Mouse (Mus musculus): Measurements from ENCODE around the gene A030014E15Rik.

DNA sequence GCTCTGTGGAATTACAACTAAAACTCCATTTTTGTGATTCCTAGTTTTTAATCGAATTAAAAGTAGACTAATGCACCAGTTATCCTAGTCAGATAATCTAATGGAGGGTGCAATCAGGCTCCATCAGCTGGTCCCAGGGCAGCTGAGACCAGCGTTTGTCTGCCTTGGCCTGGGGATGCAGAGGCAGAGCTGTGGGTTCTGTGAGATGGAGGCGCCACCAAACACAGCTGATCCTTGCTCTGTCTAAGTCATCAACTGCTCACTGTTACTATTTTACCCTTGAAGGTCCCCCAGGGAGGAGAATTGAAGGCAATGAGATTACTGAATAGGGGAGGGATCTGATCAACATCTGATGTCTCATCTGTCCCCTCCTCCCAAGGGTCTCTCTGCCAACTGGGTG is 41.7 kb downstream of the A030014E15Rik start:
- TF ChIP-seq CTCF (IDR thresholded peaks at IDR 0.05; ENCODE audit: insufficient read depth, low read length) (no peak), POLR2A (IDR thresholded peaks at IDR 0.05; ENCODE audit: borderline replicate concordance, extremely low read depth, low read depth, low read length) (no peak)
